Mouse (Mus musculus) small intestine, adult 2 months (tissue): Measurements from ENCODE around the gene Abcc12.

Experiments
- CTCF ChIP-seq: fragments of 200-500 bp; IDR thresholded peaks from 2 replicates; pipeline ENCODE4 v1.5.1; 2012; ENCODE audit warnings: low read depth, mild to moderate bottlenecking, control low read depth, inconsistent platforms, low read length, moderate library complexity, mixed read lengths; ENCODE audit not compliant: insufficient replicate concordance, insufficient read length; ENCODE audit errors: extremely low read depth
- POLR2A ChIP-seq: fragments of 200-500 bp; IDR thresholded peaks from 2 replicates; pipeline ENCODE4 v1.6.1; 2012; ENCODE audit warnings: low read depth, mild to moderate bottlenecking, control low read depth, inconsistent platforms, low read length, moderate library complexity

DNA sequence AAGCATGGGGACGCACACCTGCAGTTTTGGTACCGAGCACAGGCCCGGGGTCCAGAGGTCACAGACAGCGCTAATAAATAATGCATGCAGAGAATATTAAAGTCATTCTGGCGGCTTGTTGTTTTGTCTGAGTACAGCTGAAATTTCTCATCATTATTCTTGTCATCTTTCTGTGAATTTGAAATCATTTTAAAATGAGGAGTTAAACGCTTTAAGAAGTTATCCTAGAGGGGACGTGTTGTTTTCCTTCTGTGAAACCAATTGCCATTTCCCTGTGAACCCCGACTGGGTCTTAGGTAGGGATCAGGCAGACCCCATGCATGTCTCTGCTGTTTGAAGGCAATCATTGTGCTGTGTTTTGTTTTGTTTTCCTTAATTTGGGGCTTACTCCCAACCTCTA is 2.9 kb downstream of the Abcc12 start:
- TF ChIP-seq CTCF: no peak
- no peak for TF ChIP-seq POLR2A
